Mouse (Mus musculus) forebrain, embryonic 11.5 days (tissue): ENCODE measurements around the gene Bloc1s2. TPM values are rescaled to one million over a fixed set of nuclear protein-coding genes. Genes with fewer than 3 reads are reported as not detected.

Experiments used
- ATAC-seq: fragments of 200-750 bp; cut with Nextera tagmentation; replicated peaks from 2 replicates; pipeline ENCODE4 v1.8.0; 2017; ENCODE audit warnings: moderate TSS enrichment; ENCODE audit not compliant: low FRiP score
- DNase-seq: peaks from one replicate; pipeline ENCODE4 v3.0.0-alpha.2; 2017; ENCODE audit warnings: low spot score
- H3K27ac ChIP-seq: fragments of 300-500 bp; sonication (generic); 2 replicates; pipeline ENCODE4 v1.5.1; 2014; ENCODE audit warnings: low read depth, low read length
- H3K27me3 ChIP-seq: fragments of 300-500 bp; sonication (generic); 2 replicates; pipeline ENCODE4 v1.6.1; 2014; ENCODE audit warnings: mild to moderate bottlenecking, low read length, mixed read lengths; ENCODE audit not compliant: control insufficient read depth, insufficient read depth
- H3K36me3 ChIP-seq: fragments of 300-500 bp; sonication (generic); 2 replicates; pipeline ENCODE4 v1.6.1; 2014; ENCODE audit warnings: mild to moderate bottlenecking, low read length, moderate library complexity, mixed read lengths; ENCODE audit not compliant: control insufficient read depth, insufficient read depth
- H3K4me1 ChIP-seq: fragments of 300-500 bp; sonication (generic); replicated peaks from 2 replicates; pipeline ENCODE4 v1.6.1; 2014; ENCODE audit warnings: low read length, mixed read lengths; ENCODE audit not compliant: control insufficient read depth, insufficient read depth
- H3K4me2 ChIP-seq: fragments of 300-500 bp; sonication (generic); 2 replicates; pipeline ENCODE4 v1.6.1; 2014; ENCODE audit warnings: low read depth, mild to moderate bottlenecking, low read length, moderate library complexity, mixed read lengths; ENCODE audit not compliant: severe bottlenecking
- H3K4me3 ChIP-seq: fragments of 300-500 bp; sonication (generic); 2 replicates; pipeline ENCODE4 v1.5.1; 2014; ENCODE audit warnings: low read depth, low read length
- H3K9ac ChIP-seq: fragments of 300-500 bp; sonication (generic); 2 replicates; pipeline ENCODE4 v1.6.1; 2014; ENCODE audit warnings: low read length
- H3K9me3 ChIP-seq: fragments of 300-500 bp; sonication (generic); 2 replicates; pipeline ENCODE4 v1.6.1; 2016; ENCODE audit warnings: low read length, mixed read lengths; ENCODE audit not compliant: control insufficient read depth
- WGBS: fragments of 180-500 bp; shearing (Covaris S2); extraction: QIAGEN DNeasy Blood & Tissue Kit; methylation state at CpG from one replicate; pipeline ENCODE4 v1.1.7; 2014; 5-methylcytosine and 5-hydroxymethylcytosine counted together
- polyA plus RNA-seq: library from polyadenylated mRNA; unstranded; fragments of >200 nt; fragmentation: Nextera tagmentation; extraction: Ambion mirVana; gene quantifications from 2 replicates; pipeline ENCODE4 v1.2.1, GENCODE M21; 2014

The Bloc1s2 gene
- polyA plus RNA-seq, 1 experiment from 2014 or later, result 108 TPM

DNA sequence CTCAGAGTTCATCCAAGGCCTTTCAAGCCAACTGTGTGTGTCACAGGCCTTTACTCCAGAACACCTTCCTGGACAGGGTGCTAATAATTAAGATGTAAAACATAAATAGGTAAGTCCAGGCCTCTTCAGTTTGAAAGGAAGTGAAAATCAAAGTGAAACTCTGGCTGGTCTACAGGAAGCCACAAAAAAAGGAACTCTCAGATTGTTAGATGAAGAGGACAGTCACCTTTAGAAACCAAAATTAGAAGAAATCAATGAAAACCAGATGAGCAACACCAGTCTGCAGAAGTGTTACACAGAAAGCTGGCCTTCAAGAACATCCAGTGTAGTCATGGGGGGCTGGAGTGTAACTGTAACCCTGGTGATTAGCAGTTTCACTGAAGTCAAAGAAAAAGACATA lies 28.5 kb downstream of the Bloc1s2 start:
- peaks cover 7% of the 10 kb centered on the region for H3K36me3 ChIP-seq
- H3K27me3 ChIP-seq, result no peaks in the 10 kb centered on the region
- no peaks in the 10 kb centered on the region for H3K9me3 ChIP-seq
- DNase-seq, result no peak
- H3K4me3 ChIP-seq, result no peak overlapping the region
- no peak overlapping the region for H3K9ac ChIP-seq
- H3K4me2 ChIP-seq, result no peak overlapping the region
- H3K4me1 ChIP-seq, result no peaks in the 10 kb centered on the region
- no peak for ATAC-seq
- no peak overlapping the region for H3K27ac ChIP-seq

- 66% methylated on average over 7 of the region's 7 CpGs for WGBS
- peaks cover 7% of the 10 kb centered on the region for H3K36me3 ChIP-seq
- H3K4me3 ChIP-seq, result no peak overlapping the region
- DNase-seq (no peak), ATAC-seq (no peak)
- H3K27me3 ChIP-seq, result no peaks in the 10 kb centered on the region
- peaks cover 1% of the 10 kb centered on the region; the same call in 1 of the 2 replicates for H3K4me1 ChIP-seq
- H3K9ac ChIP-seq, result no peak overlapping the region
- no peaks in the 10 kb centered on the region for H3K9me3 ChIP-seq
- H3K4me2 ChIP-seq, result no peak overlapping the region
- no peak overlapping the region for H3K27ac ChIP-seq
Observed at GRCm38 (mm10) chr19:44111706-44112105, 34.5 kb downstream of the Bloc1s2 start.

DNA sequence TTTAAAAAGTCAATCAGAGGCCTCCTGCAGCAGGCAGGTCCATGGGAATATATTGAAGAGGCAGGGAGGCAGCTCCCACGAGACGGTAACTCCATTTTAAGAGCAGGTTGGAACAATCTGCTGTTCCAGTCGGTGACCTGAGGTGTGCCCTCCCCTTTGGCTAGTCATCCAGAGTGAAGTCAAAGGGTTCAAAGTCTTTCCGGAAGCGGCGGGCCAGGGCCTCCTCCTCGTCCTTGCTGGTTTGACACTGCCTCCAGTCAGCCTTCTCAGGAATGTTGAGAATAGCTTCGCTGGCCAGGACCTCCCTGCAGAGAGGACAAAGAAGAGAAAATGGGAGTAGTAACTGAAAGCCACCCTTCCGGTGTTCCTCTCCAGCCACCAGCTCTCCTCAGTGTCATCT lies 35.9 kb downstream of the Bloc1s2 start:
- Histone ChIP-seq H3K9ac (no peak overlapping the region), H3K36me3 (peaks cover 7% of the 10 kb centered on the region), H3K4me2 (no peak overlapping the region), H3K27ac (no peak overlapping the region), H3K4me3 (no peak overlapping the region), H3K9me3 (no peaks in the 10 kb centered on the region), H3K4me1 (peaks cover 6% of the 10 kb centered on the region), H3K27me3 (no peaks in the 10 kb centered on the region)
- no peak for ATAC-seq
- WGBS, result 92% methylated on average over 9 of the region's 9 CpGs
- DNase-seq, result no peak

DNA sequence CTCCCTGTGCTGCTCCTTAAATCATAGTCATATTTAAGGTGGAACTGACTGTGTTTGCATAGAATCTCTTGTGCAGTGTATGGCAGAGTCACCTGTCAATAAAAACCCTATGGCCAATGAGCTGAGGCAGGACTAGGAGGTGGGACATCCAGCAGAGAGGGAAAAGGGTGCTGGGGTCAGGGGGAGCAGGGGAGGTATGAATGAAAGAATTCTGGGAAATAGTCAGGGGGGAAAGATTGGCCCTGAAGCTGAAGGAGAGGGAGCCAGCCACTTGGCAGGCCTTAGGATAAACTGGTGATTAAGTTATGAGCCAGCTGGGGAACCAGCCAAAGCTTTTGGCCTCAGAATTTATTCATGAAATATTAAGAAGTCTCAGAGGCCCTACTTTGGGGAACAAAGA lies 37.2 kb downstream of the Bloc1s2 start:
- peaks cover 6% of the 10 kb centered on the region for H3K4me1 ChIP-seq
- H3K36me3 ChIP-seq, result peaks cover 7% of the 10 kb centered on the region
- H3K4me2 ChIP-seq, result no peak overlapping the region
- DNase-seq (no peak), ATAC-seq (no peak)
- no peak overlapping the region for H3K27ac ChIP-seq
- H3K9me3 ChIP-seq, result no peaks in the 10 kb centered on the region
- no peaks in the 10 kb centered on the region for H3K27me3 ChIP-seq
- no peak overlapping the region for H3K9ac ChIP-seq
- H3K4me3 ChIP-seq, result no peak overlapping the region

GRCm38 (mm10) chr19:44107661-44108521 lies 38.4 kb downstream of the Bloc1s2 start:
- DNase-seq (no peak), ATAC-seq (peak; percentile 38; the same call in 1 of the 2 replicates)
- WGBS, result 29% methylated on average over 22 of the region's 22 CpGs
- Histone ChIP-seq H3K27ac (no peak overlapping the region), H3K4me1 (peaks cover 6% of the 10 kb centered on the region), H3K4me3 (peak overlapping the region; percentile 96), H3K9ac (peak overlapping the region; percentile 90), H3K4me2 (peak overlapping the region; percentile 88), H3K36me3 (peaks cover 3% of the 10 kb centered on the region), H3K27me3 (no peaks in the 10 kb centered on the region), H3K9me3 (no peaks in the 10 kb centered on the region)

GRCm38 (mm10) chr19:44106831-44107660 lies 39.2 kb downstream of the Bloc1s2 start, which contains the start of gene Chuk:
Gene Chuk, minus strand, starts transcription at chr19:44107480.
- ATAC-seq, result peak; percentile 98
- WGBS, result 1% methylated on average over 65 of the region's 67 CpGs
- peak within 1 kb of the TSS; percentile 96 for H3K4me3 ChIP-seq
- peaks cover 6% of the 10 kb centered on the region for H3K4me1 ChIP-seq
- peak; percentile 98 for DNase-seq
- no peaks in the 10 kb centered on the region for H3K9me3 ChIP-seq
- no peak within 1 kb of the TSS for H3K27ac ChIP-seq
- no peaks in the 10 kb centered on the region for H3K27me3 ChIP-seq
- H3K4me2 ChIP-seq, result peak within 1 kb of the TSS; percentile 88
- no peaks in the 10 kb centered on the region; the same call in 1 of the 2 replicates for H3K36me3 ChIP-seq
- H3K9ac ChIP-seq, result peak within 1 kb of the TSS; percentile 90

GRCm38 (mm10) chr19:44104393-44104792 lies 41.9 kb downstream of the Bloc1s2 start:
- H3K9ac ChIP-seq, result no peak overlapping the region
- H3K4me1 ChIP-seq, result peaks cover 6% of the 10 kb centered on the region
- no peaks in the 10 kb centered on the region for H3K9me3 ChIP-seq
- ATAC-seq, result no peak
- no peak overlapping the region for H3K27ac ChIP-seq
- H3K27me3 ChIP-seq, result no peaks in the 10 kb centered on the region
- H3K4me3 ChIP-seq, result no peak overlapping the region
- H3K36me3 ChIP-seq, result no peaks in the 10 kb centered on the region
- 95% methylated on average over 1 of the region's 1 CpGs for WGBS
- DNase-seq, result no peak
- no peak overlapping the region for H3K4me2 ChIP-seq

GRCm38 (mm10) chr19:44103001-44103400 lies 43.2 kb downstream of the Bloc1s2 start:
- ATAC-seq (no peak), DNase-seq (no peak)
- H3K4me2 ChIP-seq, result no peak overlapping the region
- H3K27me3 ChIP-seq, result no peaks in the 10 kb centered on the region
- H3K27ac ChIP-seq, result no peak overlapping the region
- no peak overlapping the region for H3K4me3 ChIP-seq
- WGBS, result 94% methylated on average over 3 of the region's 3 CpGs
- H3K9ac ChIP-seq, result no peak overlapping the region
- H3K9me3 ChIP-seq, result no peaks in the 10 kb centered on the region
- H3K36me3 ChIP-seq, result no peaks in the 10 kb centered on the region; the same call in 1 of the 2 replicates
- peaks cover 6% of the 10 kb centered on the region for H3K4me1 ChIP-seq
